Mouse (Mus musculus) kidney, embryonic 15.5 days (tissue): ENCODE data around the gene Cbx2. TPM values are rescaled to one million over a fixed set of nuclear protein-coding genes. Genes with fewer than 3 reads are reported as not detected.

Experiments
- ATAC-seq: fragments of 200-750 bp; cut with Nextera tagmentation; replicated peaks from 2 replicates; pipeline ENCODE4 v1.8.0; 2017; ENCODE audit warnings: moderate TSS enrichment; ENCODE audit not compliant: low FRiP score
- H3K27ac ChIP-seq: fragments of 300-500 bp; sonication (generic); 2 replicates; pipeline ENCODE4 v1.5.1; 2015; ENCODE audit warnings: mild to moderate bottlenecking, inconsistent platforms
- H3K27me3 ChIP-seq: fragments of 300-500 bp; sonication (generic); 2 replicates; pipeline ENCODE4 v1.6.1; 2015; ENCODE audit warnings: inconsistent platforms
- H3K36me3 ChIP-seq: fragments of 300-500 bp; sonication (generic); 2 replicates; pipeline ENCODE4 v1.6.1; 2015; ENCODE audit warnings: inconsistent platforms
- H3K4me1 ChIP-seq: fragments of 300-500 bp; sonication (generic); 2 replicates; pipeline ENCODE4 v1.6.1; 2015; ENCODE audit warnings: inconsistent platforms
- H3K4me2 ChIP-seq: fragments of 300-500 bp; sonication (generic); 2 replicates; pipeline ENCODE4 v1.6.1; 2015; ENCODE audit warnings: moderate library complexity, mild to moderate bottlenecking, inconsistent platforms
- H3K4me3 ChIP-seq: fragments of 300-500 bp; sonication (generic); replicated peaks from 2 replicates; pipeline ENCODE4 v1.5.1; 2015; ENCODE audit warnings: mild to moderate bottlenecking, inconsistent platforms
- H3K9ac ChIP-seq: fragments of 300-500 bp; sonication (generic); 2 replicates; pipeline ENCODE4 v1.6.1; 2015; ENCODE audit warnings: mild to moderate bottlenecking, inconsistent platforms
- H3K9me3 ChIP-seq: fragments of 300-500 bp; sonication (generic); replicated peaks from 2 replicates; pipeline ENCODE4 v1.6.1; 2016; ENCODE audit warnings: inconsistent platforms
- WGBS: fragments of 180-500 bp; shearing (Covaris S2); methylation state at CpG from one replicate; pipeline ENCODE4 v1.1.7; 2015; ENCODE audit warnings: mixed read lengths; 5-methylcytosine and 5-hydroxymethylcytosine counted together
- polyA plus RNA-seq: library from polyadenylated mRNA; unstranded; fragments of >200 nt; fragmentation: Nextera tagmentation; extraction: Ambion mirVana; gene quantifications from 2 replicates; pipeline ENCODE4 v1.2.1, GENCODE M21; 2015

The Cbx2 gene
- polyA plus RNA-seq, 1 experiment from 2014 or later, result 40.7 TPM

- Histone ChIP-seq H3K4me2 (peak overlapping the region; percentile 86), H3K9ac (peak overlapping the region; percentile 91), H3K36me3 (peaks cover 15% of the 10 kb centered on the region), H3K27me3 (peaks cover 33% of the 10 kb centered on the region), H3K27ac (peak overlapping the region; percentile 24; the same call in 1 of the 2 replicates), H3K9me3 (no peaks in the 10 kb centered on the region), H3K4me3 (peak overlapping the region; percentile 89), H3K4me1 (peaks cover 48% of the 10 kb centered on the region)
- no peak for ATAC-seq
- WGBS, result 3% methylated on average over 42 of the region's 42 CpGs
Observed at GRCm38 (mm10) chr11:119022068-119022894, 481 bp upstream of the Cbx2 start.

GRCm38 (mm10) chr11:119023616-119023980 lies 836 bp downstream of the Cbx2 start:
- Histone ChIP-seq H3K27me3 (peaks cover 33% of the 10 kb centered on the region), H3K4me3 (peak overlapping the region; percentile 89), H3K9me3 (no peaks in the 10 kb centered on the region), H3K9ac (peak overlapping the region; percentile 91), H3K36me3 (peaks cover 28% of the 10 kb centered on the region), H3K4me1 (peaks cover 51% of the 10 kb centered on the region), H3K4me2 (peak overlapping the region; percentile 86), H3K27ac (peak overlapping the region; percentile 94)
- no peak; the same call in 1 of the 2 replicates for ATAC-seq
- 1% methylated on average over 15 of the region's 15 CpGs for WGBS

GRCm38 (mm10) chr11:119024260-119024659 lies 1.5 kb downstream of the Cbx2 start:
- Histone ChIP-seq H3K9ac (peak overlapping the region; percentile 91), H3K4me1 (peaks cover 51% of the 10 kb centered on the region), H3K36me3 (peaks cover 35% of the 10 kb centered on the region), H3K9me3 (no peaks in the 10 kb centered on the region), H3K4me3 (peak overlapping the region; percentile 89), H3K27ac (peak overlapping the region; percentile 94), H3K4me2 (peak overlapping the region; percentile 86), H3K27me3 (peaks cover 28% of the 10 kb centered on the region)
- 4% methylated on average over 7 of the region's 7 CpGs for WGBS
- ATAC-seq, result no peak

- 42% methylated on average over 12 of the region's 12 CpGs for WGBS
- H3K4me3 ChIP-seq, result 0 out of 2 replicates have a peak overlapping the region, but pooled peaks have one; percentile 12
- peaks cover 53% of the 10 kb centered on the region for H3K36me3 ChIP-seq
- ATAC-seq, result no peak
- H3K27me3 ChIP-seq, result peaks cover 12% of the 10 kb centered on the region
- H3K4me2 ChIP-seq, result peak overlapping the region; percentile 86
- H3K9me3 ChIP-seq, result no peaks in the 10 kb centered on the region
- H3K27ac ChIP-seq, result 0 out of 2 replicates have a peak overlapping the region, but pooled peaks have one; percentile 14
- peaks cover 51% of the 10 kb centered on the region for H3K4me1 ChIP-seq
- no peak overlapping the region for H3K9ac ChIP-seq
Observed at GRCm38 (mm10) chr11:119026203-119026602, 3.4 kb downstream of the Cbx2 start.

GRCm38 (mm10) chr11:119033874-119034558 lies 11.3 kb downstream of the Cbx2 start:
- Histone ChIP-seq H3K27me3 (peaks cover 61% of the 10 kb centered on the region), H3K9ac (no peak overlapping the region), H3K4me3 (peak overlapping the region; percentile 32), H3K4me2 (peak overlapping the region; percentile 56), H3K27ac (no peak overlapping the region), H3K4me1 (peaks cover 50% of the 10 kb centered on the region), H3K36me3 (peaks cover 27% of the 10 kb centered on the region), H3K9me3 (no peaks in the 10 kb centered on the region)
- WGBS, result 2% methylated on average over 26 of the region's 26 CpGs
- ATAC-seq, result peak; percentile 30; the same call in 1 of the 2 replicates

GRCm38 (mm10) chr11:119034635-119035034 lies 11.9 kb downstream of the Cbx2 start:
- no peak for ATAC-seq
- 2% methylated on average over 19 of the region's 19 CpGs for WGBS
- Histone ChIP-seq H3K9ac (no peak overlapping the region), H3K27ac (no peak overlapping the region), H3K27me3 (peaks cover 67% of the 10 kb centered on the region), H3K9me3 (no peaks in the 10 kb centered on the region), H3K4me1 (peaks cover 56% of the 10 kb centered on the region), H3K36me3 (peaks cover 23% of the 10 kb centered on the region), H3K4me2 (peak overlapping the region; percentile 56), H3K4me3 (peak overlapping the region; percentile 32)

- WGBS, result 3% methylated on average over 21 of the region's 21 CpGs
- Histone ChIP-seq H3K4me2 (no peak overlapping the region), H3K27ac (no peak overlapping the region), H3K9ac (0 out of 2 replicates have a peak overlapping the region, but pooled peaks have one; percentile 21), H3K4me1 (peaks cover 61% of the 10 kb centered on the region), H3K4me3 (0 out of 2 replicates have a peak overlapping the region, but pooled peaks have one; percentile 8), H3K27me3 (peaks cover 69% of the 10 kb centered on the region), H3K36me3 (peaks cover 18% of the 10 kb centered on the region), H3K9me3 (no peaks in the 10 kb centered on the region)
- ATAC-seq, result no peak
Observed at GRCm38 (mm10) chr11:119035094-119035685, 12.4 kb downstream of the Cbx2 start.

- Histone ChIP-seq H3K27ac (no peak overlapping the region), H3K4me2 (no peak overlapping the region), H3K27me3 (peaks cover 69% of the 10 kb centered on the region), H3K4me1 (peaks cover 64% of the 10 kb centered on the region), H3K9ac (0 out of 2 replicates have a peak overlapping the region, but pooled peaks have one; percentile 21), H3K9me3 (no peaks in the 10 kb centered on the region), H3K4me3 (0 out of 2 replicates have a peak overlapping the region, but pooled peaks have one; percentile 8), H3K36me3 (peaks cover 13% of the 10 kb centered on the region)
- ATAC-seq, result no peak
- 4% methylated on average over 21 of the region's 21 CpGs for WGBS
Observed at GRCm38 (mm10) chr11:119035686-119036165, 13.0 kb downstream of the Cbx2 start.

GRCm38 (mm10) chr11:119036447-119036846 lies 13.7 kb downstream of the Cbx2 start:
- H3K4me2 ChIP-seq, result peak overlapping the region; percentile 81
- peak overlapping the region; percentile 49; the same call in 1 of the 2 replicates for H3K4me3 ChIP-seq
- H3K27ac ChIP-seq, result no peak overlapping the region
- 3% methylated on average over 15 of the region's 15 CpGs for WGBS
- no peak overlapping the region for H3K9ac ChIP-seq
- H3K9me3 ChIP-seq, result no peaks in the 10 kb centered on the region
- H3K4me1 ChIP-seq, result peaks cover 68% of the 10 kb centered on the region
- H3K27me3 ChIP-seq, result peaks cover 72% of the 10 kb centered on the region
- ATAC-seq, result no peak
- H3K36me3 ChIP-seq, result peaks cover 9% of the 10 kb centered on the region

- H3K36me3 ChIP-seq, result peaks cover 9% of the 10 kb centered on the region
- H3K9me3 ChIP-seq, result no peaks in the 10 kb centered on the region
- peaks cover 79% of the 10 kb centered on the region for H3K27me3 ChIP-seq
- peak overlapping the region; percentile 81 for H3K4me2 ChIP-seq
- H3K9ac ChIP-seq, result peak overlapping the region; percentile 48
- peaks cover 75% of the 10 kb centered on the region for H3K4me1 ChIP-seq
- WGBS, result 1% methylated on average over 57 of the region's 57 CpGs
- H3K27ac ChIP-seq, result no peak overlapping the region
- H3K4me3 ChIP-seq, result peak overlapping the region; percentile 49
- ATAC-seq, result no peak
Observed at GRCm38 (mm10) chr11:119036934-119037779, 14.4 kb downstream of the Cbx2 start.
